9 mouse cellular contexts compared by ENCODE assay signal in genomic region chr5:45292383-45292782, GRCm38 (mm10).
DNase-seq lines count a peak whose midpoint lies in the region; ATAC-seq and TF ChIP-seq lines count a peak whose summit lies in the region.
"Had no signal": no experiment of that assay in that cellular context is flagged by ENCODE, and none has a peak within 500 bp of the region (broad histone marks: within the 10 kb centered on the region; RNA-seq: fewer than 3 reads in every experiment).

No protein-coding gene starts in this region.

- no peaks in the 10 kb centered on the region for H3K79me3 ChIP-seq in C2C12 (ENCODE audit: low read depth)

- H3K79me2 ChIP-seq in C2C12 (ENCODE audit: control insufficient read depth, insufficient read depth) = no peaks in the 10 kb centered on the region

- 70% methylated on average over 1 of the region's 1 CpGs for WGBS in intestine, postnatal 0 days
- WGBS in lung, embryonic 15.5 days = 54% methylated on average over 1 of the region's 1 CpGs
- 89% methylated on average over 1 of the region's 1 CpGs for WGBS in midbrain, embryonic 13.5 days

- peak; percentile 98 for ATAC-seq in intestine, postnatal 0 days
- 0 out of 2 replicates have a peak, but pooled peaks have one; percentile 75 for ATAC-seq in lung, embryonic 15.5 days (ENCODE audit: borderline replicate concordance, extremely low read depth, low FRiP score, low TSS enrichment)
- ATAC-seq in midbrain, embryonic 13.5 days = no peak

- no peak overlapping the region for H3ac ChIP-seq in C2C12 (ENCODE audit: control insufficient read depth, insufficient read length, low read depth)

- intact Hi-C loops in left cerebral cortex, postnatal 14 days (cut with DNase I) = no loop called here

- TF ChIP-seq CTCF in C2C12 (IDR thresholded peaks at IDR 0.05; ENCODE audit: control insufficient read depth, insufficient read depth, insufficient read length) = no peak
- no peak for TF ChIP-seq CTCF in intestine, postnatal 0 days (IDR thresholded peaks at IDR 0.05; ENCODE audit: low read depth)

- no peaks in the 10 kb centered on the region for H3K27me3 ChIP-seq in C2C12 (ENCODE audit: control insufficient read depth, insufficient read depth, insufficient read length)
- no peaks in the 10 kb centered on the region for H3K27me3 ChIP-seq in intestine, postnatal 0 days (replicated peaks; ENCODE audit: control insufficient read depth, insufficient read depth, low read length)
- H3K27me3 ChIP-seq in lung, embryonic 15.5 days = no peaks in the 10 kb centered on the region
- H3K27me3 ChIP-seq in midbrain, embryonic 13.5 days = no peaks in the 10 kb centered on the region
- H3K27me3 ChIP-seq: hindbrain, embryonic 15.5 days had no signal

- no peaks in the 10 kb centered on the region for H3K4me1 ChIP-seq in intestine, postnatal 0 days (replicated peaks; ENCODE audit: control insufficient read depth, insufficient read depth, low read length)
- no peaks in the 10 kb centered on the region for H3K4me1 ChIP-seq in lung, embryonic 15.5 days
- no peaks in the 10 kb centered on the region for H3K4me1 ChIP-seq in midbrain, embryonic 13.5 days (replicated peaks)
- H3K4me1 ChIP-seq: hindbrain, embryonic 15.5 days had no signal

- H3K27ac ChIP-seq in intestine, postnatal 0 days (ENCODE audit: low read depth, low read length) = no peak overlapping the region
- H3K27ac ChIP-seq in lung, embryonic 15.5 days = 0 out of 2 replicates have a peak overlapping the region, but pooled peaks have one; percentile 44
- H3K27ac ChIP-seq in midbrain, embryonic 13.5 days = no peak overlapping the region
- H3K27ac ChIP-seq: hindbrain, embryonic 15.5 days had no signal

- H3K9ac ChIP-seq in intestine, postnatal 0 days (ENCODE audit: low read depth, low read length) = no peak overlapping the region
- H3K9ac ChIP-seq in lung, embryonic 15.5 days = no peak overlapping the region
- H3K9ac ChIP-seq in midbrain, embryonic 13.5 days (replicated peaks) = no peak overlapping the region
- H3K9ac ChIP-seq: hindbrain, embryonic 15.5 days had no signal

- peak; percentile 82 for DNase-seq in adrenal gland, postnatal 14 days
- DNase-seq in left cerebral cortex, postnatal 14 days (ENCODE audit: low spot score in 2 of 2) = no peak
- DNase-seq in left cerebral cortex, adult 18-20 months (ENCODE audit: low spot score in 2 of 2) = no peak
- no peak for DNase-seq in spleen, postnatal 14 days (ENCODE audit: low spot score in 2 of 2)

- H3K4me2 ChIP-seq in intestine, postnatal 0 days (replicated peaks; ENCODE audit: low read depth) = no peak overlapping the region
- H3K4me2 ChIP-seq in lung, embryonic 15.5 days = no peak overlapping the region
- H3K4me2 ChIP-seq in midbrain, embryonic 13.5 days (replicated peaks) = no peak overlapping the region
- H3K4me2 ChIP-seq: hindbrain, embryonic 15.5 days had no signal

- no peaks in the 10 kb centered on the region for H3K36me3 ChIP-seq in C2C12 (ENCODE audit: control insufficient read depth, insufficient read depth)
- H3K36me3 ChIP-seq in intestine, postnatal 0 days (ENCODE audit: control insufficient read depth, insufficient read depth) = no peaks in the 10 kb centered on the region
- no peaks in the 10 kb centered on the region for H3K36me3 ChIP-seq in lung, embryonic 15.5 days
- no peaks in the 10 kb centered on the region for H3K36me3 ChIP-seq in midbrain, embryonic 13.5 days
- H3K36me3 ChIP-seq: hindbrain, embryonic 15.5 days had no signal

- no peak overlapping the region for H3K4me3 ChIP-seq in C2C12 (ENCODE audit: insufficient read depth, poor library complexity, severe bottlenecking)
- H3K4me3 ChIP-seq in intestine, postnatal 0 days (ENCODE audit: low read depth, low read length) = no peak overlapping the region
- no peak overlapping the region for H3K4me3 ChIP-seq in lung, embryonic 15.5 days
- no peak overlapping the region for H3K4me3 ChIP-seq in midbrain, embryonic 13.5 days (replicated peaks)
- H3K4me3 ChIP-seq: hindbrain, embryonic 15.5 days had no signal

- H3K9me3 ChIP-seq in intestine, postnatal 0 days (ENCODE audit: control insufficient read depth) = no peaks in the 10 kb centered on the region
- H3K9me3 ChIP-seq in lung, embryonic 15.5 days = no peaks in the 10 kb centered on the region
- no peaks in the 10 kb centered on the region for H3K9me3 ChIP-seq in midbrain, embryonic 13.5 days
- H3K9me3 ChIP-seq: hindbrain, embryonic 15.5 days had no signal

TF ChIP-seq in C2C12, 6 proteins besides CTCF, POLR2A, EP300 and RAD21:
- TF ChIP-seq USF1 (IDR thresholded peaks at IDR 0.05; ENCODE audit: low read depth) = no peak
- no peak for TF ChIP-seq MAX (IDR thresholded peaks at IDR 0.05)
- peak; percentile 28 for TF ChIP-seq FOSL1 (IDR thresholded peaks at IDR 0.05; ENCODE audit: insufficient read depth, low read length, poor library complexity, severe bottlenecking)
- peak; percentile 78 for TF ChIP-seq MYOD1 (IDR thresholded peaks at IDR 0.05; ENCODE audit: control insufficient read depth, insufficient read length, low read depth)
- no peak for TF ChIP-seq CEBPB (IDR thresholded peaks at IDR 0.05; ENCODE audit: low read depth)
- TF ChIP-seq MYOG (IDR thresholded peaks at IDR 0.05; ENCODE audit: control insufficient read depth, extremely low read depth, insufficient read length) = no peak
